Mouse (Mus musculus): Measurements from ENCODE around the gene Ciao2b.

DNA sequence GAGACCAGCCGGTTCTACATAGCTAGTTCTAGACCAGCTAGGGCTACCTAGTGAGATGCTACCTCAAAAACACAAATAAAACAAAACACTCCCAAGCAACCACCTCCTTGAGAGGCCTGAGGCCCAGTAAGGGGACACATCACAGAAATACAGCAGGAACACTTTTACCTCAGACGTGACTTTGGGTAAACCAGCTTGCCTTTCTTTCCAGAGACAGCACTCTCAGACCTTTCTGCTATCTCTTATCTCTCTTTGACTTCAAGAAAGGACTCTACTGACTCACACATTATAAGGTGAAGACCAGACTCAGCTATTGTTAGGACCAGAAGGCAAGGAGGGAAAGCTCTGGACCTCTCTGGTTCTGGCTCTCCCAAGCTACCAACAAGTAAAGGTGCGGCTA, 51.5 kb downstream of the Ciao2b start:
- no peak for TF ChIP-seq GATA1 (IDR thresholded peaks at IDR 0.05; ENCODE audit: borderline replicate concordance, low read length)
- no peak for TF ChIP-seq FLI1 (IDR thresholded peaks at IDR 0.05; ENCODE audit: low read length)

Measured in megakaryocyte, embryonic 14.5 days (primary cell).